Mouse (Mus musculus): ENCODE results near the gene Fam168a.
"Not testable (repeated sequence)": the region's sequence is repeated elsewhere in the genome, so short reads cannot be mapped to it uniquely, and the experiment has no call there.

- TF ChIP-seq POLR2A (IDR thresholded peaks at IDR 0.05; ENCODE audit: borderline replicate concordance, insufficient read depth, low read length); CTCF (IDR thresholded peaks at IDR 0.05; ENCODE audit: borderline replicate concordance, insufficient read depth, low read depth, low read length): not testable (repeated sequence)
Measured at GRCm38 (mm10) chr7:100846033-100846432, 139.6 kb downstream of the Fam168a start.

Data from cerebellum, adult 2 months (tissue).